10 mouse cellular contexts compared by ENCODE assay signal in genomic region chr11:57951541-57952326, GRCm38 (mm10). TPM values are rescaled to one million over a fixed set of nuclear protein-coding genes. Genes with fewer than 3 reads are reported as not detected.
DNase-seq lines count a peak whose midpoint lies in the region; ATAC-seq and TF ChIP-seq lines count a peak whose summit lies in the region.
"Had no signal": no experiment of that assay in that cellular context is flagged by ENCODE, and none has a peak within 500 bp of the region (broad histone marks: within the 10 kb centered on the region; RNA-seq: fewer than 3 reads in every experiment).

No protein-coding gene starts in this region.

- H3K9me3 ChIP-seq in heart, embryonic 11.5 days (replicated peaks; ENCODE audit: control insufficient read depth, low read length) = no peaks in the 10 kb centered on the region
- no peaks in the 10 kb centered on the region for H3K9me3 ChIP-seq in liver, postnatal 0 days (ENCODE audit: low read length)
- H3K9me3 ChIP-seq in kidney, embryonic 15.5 days (replicated peaks) = no peaks in the 10 kb centered on the region
- H3K9me3 ChIP-seq: forebrain, embryonic 15.5 days; hindbrain, embryonic 13.5 days had no signal

- no peak overlapping the region for H3K4me3 ChIP-seq in heart, embryonic 11.5 days (ENCODE audit: low read depth, low read length)
- no peak overlapping the region for H3K4me3 ChIP-seq in liver, postnatal 0 days (ENCODE audit: low read depth, low read length)
- H3K4me3 ChIP-seq in kidney, embryonic 15.5 days (replicated peaks) = no peak overlapping the region
- H3K4me3 ChIP-seq: forebrain, embryonic 15.5 days; hindbrain, embryonic 13.5 days had no signal

- no peak overlapping the region for H3K4me2 ChIP-seq in heart, embryonic 11.5 days
- H3K4me2 ChIP-seq in liver, postnatal 0 days (ENCODE audit: low read depth, low read length) = peak overlapping the region; percentile 55
- no peak overlapping the region for H3K4me2 ChIP-seq in kidney, embryonic 15.5 days
- H3K4me2 ChIP-seq: forebrain, embryonic 15.5 days; hindbrain, embryonic 13.5 days had no signal

- H3K4me1 ChIP-seq in heart, embryonic 11.5 days (ENCODE audit: control insufficient read depth, insufficient read depth, low read length) = peaks cover 7% of the 10 kb centered on the region
- H3K4me1 ChIP-seq in liver, postnatal 0 days (ENCODE audit: insufficient read depth) = peaks cover 44% of the 10 kb centered on the region
- H3K4me1 ChIP-seq in kidney, embryonic 15.5 days = peaks cover 5% of the 10 kb centered on the region; the same call in 1 of the 2 replicates
- H3K4me1 ChIP-seq: forebrain, embryonic 15.5 days; hindbrain, embryonic 13.5 days had no signal

- ATAC-seq in heart, embryonic 11.5 days (replicated peaks; ENCODE audit: insufficient number of reproducible peaks, low FRiP score, low TSS enrichment) = no peak
- 0 out of 2 replicates have a peak, but pooled peaks have one; percentile 41 for ATAC-seq in erythroblast, adult 5-6 weeks (replicated peaks; ENCODE audit: low FRiP score, poor library complexity, severe bottlenecking)
- ATAC-seq in liver, postnatal 0 days = no peak
- ATAC-seq in frontal cortex, adult (ENCODE audit: low TSS enrichment) = no peak
- ATAC-seq in kidney, embryonic 15.5 days (replicated peaks; ENCODE audit: low FRiP score) = no peak
- ATAC-seq: forebrain, embryonic 15.5 days had no signal

- TF ChIP-seq CTCF in liver, postnatal 0 days (IDR thresholded peaks at IDR 0.05; ENCODE audit: low read depth) = no peak

- H3K27me3 ChIP-seq in heart, embryonic 11.5 days (ENCODE audit: control insufficient read depth, insufficient read depth, low read length) = no peaks in the 10 kb centered on the region
- H3K27me3 ChIP-seq in liver, postnatal 0 days (ENCODE audit: insufficient read depth, low read length) = no peaks in the 10 kb centered on the region
- H3K27me3 ChIP-seq in kidney, embryonic 15.5 days = no peaks in the 10 kb centered on the region
- H3K27me3 ChIP-seq: forebrain, embryonic 15.5 days; hindbrain, embryonic 13.5 days had no signal

- H3K9ac ChIP-seq in heart, embryonic 11.5 days (ENCODE audit: low read depth, low read length) = no peak overlapping the region
- 0 out of 2 replicates have a peak overlapping the region, but pooled peaks have one; percentile 39 for H3K9ac ChIP-seq in liver, postnatal 0 days (replicated peaks)
- no peak overlapping the region for H3K9ac ChIP-seq in kidney, embryonic 15.5 days
- H3K9ac ChIP-seq: forebrain, embryonic 15.5 days; hindbrain, embryonic 13.5 days had no signal

- DNase-seq in heart, adult 11 months = no peak
- DNase-seq in liver, postnatal 0 days = no peak
- peak; percentile 51 for DNase-seq in thymus, postnatal 14 days
- DNase-seq in layer of hippocampus, adult 9-11 months = no peak

- WGBS in heart, embryonic 11.5 days (ENCODE audit: insufficient replicate concordance) = 85% methylated on average over 20 of the region's 20 CpGs
- 57% methylated on average over 20 of the region's 20 CpGs for WGBS in liver, postnatal 0 days (ENCODE audit: insufficient replicate concordance)
- 76% methylated on average over 20 of the region's 20 CpGs for WGBS in kidney, embryonic 15.5 days

- H3K27ac ChIP-seq in heart, embryonic 11.5 days (ENCODE audit: low read depth, low read length) = peak overlapping the region; percentile 31; the same call in 1 of the 2 replicates
- peak overlapping the region; percentile 84 for H3K27ac ChIP-seq in liver, postnatal 0 days (ENCODE audit: low read depth)
- no peak overlapping the region for H3K27ac ChIP-seq in kidney, embryonic 15.5 days
- H3K27ac ChIP-seq: forebrain, embryonic 15.5 days; hindbrain, embryonic 13.5 days had no signal

- H3K36me3 ChIP-seq in heart, embryonic 11.5 days (ENCODE audit: control insufficient read depth, insufficient read depth, low read length) = no peaks in the 10 kb centered on the region
- H3K36me3 ChIP-seq in liver, postnatal 0 days (replicated peaks; ENCODE audit: insufficient read depth, low read length) = no peaks in the 10 kb centered on the region
- no peaks in the 10 kb centered on the region for H3K36me3 ChIP-seq in kidney, embryonic 15.5 days
- H3K36me3 ChIP-seq: forebrain, embryonic 15.5 days; hindbrain, embryonic 13.5 days had no signal

- no peak for TF ChIP-seq EP300 in liver, postnatal 0 days (IDR thresholded peaks at IDR 0.05; ENCODE audit: low read depth)

RNA-seq across cellular contexts. Expression of gene Larp1, which starts 57.1 kb away (rescaled TPM):
- polyA plus RNA-seq in heart, embryonic 11.5 days (2014; fragmentation: Nextera tagmentation; extraction: Ambion mirVana) = 16.9 and 19.5 TPM in 2 replicates
- total RNA-seq in erythroblast, adult 5-6 weeks (2015; ENCODE audit: low replicate concordance) = 24.0 and 31.6 TPM in 2 replicates
- total RNA-seq in erythroblast, adult 5-6 weeks (2017; ENCODE audit: low replicate concordance) = 13.2 and 13.4 TPM in 2 replicates
- polyA plus RNA-seq in liver, postnatal 0 days (2015; fragmentation: Nextera tagmentation; extraction: Ambion mirVana) = 10.8 and 11.0 TPM in 2 replicates
- polyA plus RNA-seq in kidney, embryonic 15.5 days (2015; fragmentation: Nextera tagmentation; extraction: Ambion mirVana) = 17.7 and 19.3 TPM in 2 replicates
